Mouse (Mus musculus) heart, embryonic 15.5 days (tissue): Measurements from ENCODE around the gene Klhl26. TPM values are rescaled to one million over a fixed set of nuclear protein-coding genes. Genes with fewer than 3 reads are reported as not detected.
A peak's percentile ranks its signal among the peaks of the same experiment; 100 is the strongest.

Experiments used
- ATAC-seq: fragments of 200-750 bp; cut with Nextera tagmentation; replicated peaks from 2 replicates; pipeline ENCODE4 v1.8.0; 2017; ENCODE audit warnings: low read depth, moderate TSS enrichment; ENCODE audit not compliant: insufficient number of reproducible peaks, insufficient read depth, low FRiP score
- H3K27ac ChIP-seq: fragments of 300-500 bp; sonication (generic); 2 replicates; pipeline ENCODE4 v1.5.1; 2015; ENCODE audit warnings: mild to moderate bottlenecking, inconsistent platforms
- H3K27me3 ChIP-seq: fragments of 300-500 bp; sonication (generic); 2 replicates; pipeline ENCODE4 v1.6.1; 2015; ENCODE audit warnings: inconsistent platforms
- H3K36me3 ChIP-seq: fragments of 300-500 bp; sonication (generic); 2 replicates; pipeline ENCODE4 v1.6.1; 2015; ENCODE audit warnings: mild to moderate bottlenecking, inconsistent platforms
- H3K4me1 ChIP-seq: fragments of 300-500 bp; sonication (generic); replicated peaks from 2 replicates; pipeline ENCODE4 v1.6.1; 2015; ENCODE audit warnings: inconsistent platforms
- H3K4me2 ChIP-seq: fragments of 300-500 bp; sonication (generic); 2 replicates; pipeline ENCODE4 v1.6.1; 2015; ENCODE audit warnings: inconsistent platforms, mild to moderate bottlenecking, moderate library complexity
- H3K4me3 ChIP-seq: fragments of 300-500 bp; sonication (generic); 2 replicates; pipeline ENCODE4 v1.5.1; 2015; ENCODE audit warnings: mild to moderate bottlenecking, inconsistent platforms
- H3K9ac ChIP-seq: fragments of 300-500 bp; sonication (generic); 2 replicates; pipeline ENCODE4 v1.6.1; 2015; ENCODE audit warnings: mild to moderate bottlenecking, inconsistent platforms
- H3K9me3 ChIP-seq: fragments of 300-500 bp; sonication (generic); replicated peaks from 2 replicates; pipeline ENCODE4 v1.6.1; 2016; ENCODE audit warnings: inconsistent platforms
- WGBS: fragments of 180-500 bp; shearing (Covaris S2); methylation state at CpG from one replicate; pipeline ENCODE4 v1.1.7; 2015; ENCODE audit warnings: mixed read lengths; 5-methylcytosine and 5-hydroxymethylcytosine counted together
- polyA plus RNA-seq: library from polyadenylated mRNA; unstranded; fragments of >200 nt; fragmentation: Nextera tagmentation; extraction: Ambion mirVana; gene quantifications from 2 replicates; pipeline ENCODE4 v1.2.1, GENCODE M21; 2015

The Klhl26 gene
- polyA plus RNA-seq, 1 experiment from 2014 or later = 8.7 TPM

GRCm38 (mm10) chr8:70418954-70419353 is 57.8 kb downstream of the Klhl26 start:
- peak; percentile 48; the same call in 1 of the 2 replicates for ATAC-seq
- no peak overlapping the region for H3K9ac ChIP-seq
- H3K27me3 ChIP-seq = no peaks in the 10 kb centered on the region
- H3K4me3 ChIP-seq = no peak overlapping the region
- peak overlapping the region; percentile 53 for H3K27ac ChIP-seq
- H3K36me3 ChIP-seq = no peaks in the 10 kb centered on the region
- H3K4me1 ChIP-seq = peaks cover 50% of the 10 kb centered on the region
- no peaks in the 10 kb centered on the region for H3K9me3 ChIP-seq
- WGBS = 33% methylated on average over 14 of the region's 14 CpGs
- peak overlapping the region; percentile 1; the same call in 1 of the 2 replicates for H3K4me2 ChIP-seq

DNA sequence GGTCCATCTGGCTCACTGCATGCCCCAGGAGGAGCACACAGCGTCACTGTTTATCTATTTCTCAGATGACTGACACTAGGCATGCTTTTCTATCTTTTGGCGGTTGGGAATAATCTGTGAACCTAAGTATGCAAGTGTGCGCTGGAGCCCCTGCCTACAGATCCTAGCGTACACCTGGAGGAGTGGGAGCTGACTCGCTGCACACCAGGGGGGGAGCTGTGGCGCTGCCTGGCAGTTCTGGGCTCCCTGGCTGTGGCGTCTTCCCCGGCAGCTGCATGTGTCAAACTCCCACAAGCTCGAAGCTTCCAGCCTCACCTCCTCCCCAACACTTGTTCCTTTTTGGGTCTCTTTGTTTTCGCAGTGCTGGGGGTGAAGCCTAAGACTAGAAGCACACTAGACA is 58.9 kb downstream of the Klhl26 start:
- no peaks in the 10 kb centered on the region for H3K36me3 ChIP-seq
- no peak overlapping the region for H3K9ac ChIP-seq
- H3K27ac ChIP-seq = no peak overlapping the region
- 47% methylated on average over 10 of the region's 10 CpGs for WGBS
- H3K4me2 ChIP-seq = no peak overlapping the region
- no peaks in the 10 kb centered on the region for H3K27me3 ChIP-seq
- no peak for ATAC-seq
- no peaks in the 10 kb centered on the region for H3K9me3 ChIP-seq
- peaks cover 50% of the 10 kb centered on the region for H3K4me1 ChIP-seq
- no peak overlapping the region for H3K4me3 ChIP-seq

GRCm38 (mm10) chr8:70416941-70417340 is 59.8 kb downstream of the Klhl26 start:
- no peaks in the 10 kb centered on the region for H3K9me3 ChIP-seq
- no peak overlapping the region for H3K4me2 ChIP-seq
- ATAC-seq = no peak
- 57% methylated on average over 6 of the region's 6 CpGs for WGBS
- no peaks in the 10 kb centered on the region for H3K36me3 ChIP-seq
- H3K27me3 ChIP-seq = no peaks in the 10 kb centered on the region
- H3K27ac ChIP-seq = no peak overlapping the region
- H3K4me1 ChIP-seq = peaks cover 50% of the 10 kb centered on the region
- H3K9ac ChIP-seq = no peak overlapping the region
- no peak overlapping the region for H3K4me3 ChIP-seq

DNA sequence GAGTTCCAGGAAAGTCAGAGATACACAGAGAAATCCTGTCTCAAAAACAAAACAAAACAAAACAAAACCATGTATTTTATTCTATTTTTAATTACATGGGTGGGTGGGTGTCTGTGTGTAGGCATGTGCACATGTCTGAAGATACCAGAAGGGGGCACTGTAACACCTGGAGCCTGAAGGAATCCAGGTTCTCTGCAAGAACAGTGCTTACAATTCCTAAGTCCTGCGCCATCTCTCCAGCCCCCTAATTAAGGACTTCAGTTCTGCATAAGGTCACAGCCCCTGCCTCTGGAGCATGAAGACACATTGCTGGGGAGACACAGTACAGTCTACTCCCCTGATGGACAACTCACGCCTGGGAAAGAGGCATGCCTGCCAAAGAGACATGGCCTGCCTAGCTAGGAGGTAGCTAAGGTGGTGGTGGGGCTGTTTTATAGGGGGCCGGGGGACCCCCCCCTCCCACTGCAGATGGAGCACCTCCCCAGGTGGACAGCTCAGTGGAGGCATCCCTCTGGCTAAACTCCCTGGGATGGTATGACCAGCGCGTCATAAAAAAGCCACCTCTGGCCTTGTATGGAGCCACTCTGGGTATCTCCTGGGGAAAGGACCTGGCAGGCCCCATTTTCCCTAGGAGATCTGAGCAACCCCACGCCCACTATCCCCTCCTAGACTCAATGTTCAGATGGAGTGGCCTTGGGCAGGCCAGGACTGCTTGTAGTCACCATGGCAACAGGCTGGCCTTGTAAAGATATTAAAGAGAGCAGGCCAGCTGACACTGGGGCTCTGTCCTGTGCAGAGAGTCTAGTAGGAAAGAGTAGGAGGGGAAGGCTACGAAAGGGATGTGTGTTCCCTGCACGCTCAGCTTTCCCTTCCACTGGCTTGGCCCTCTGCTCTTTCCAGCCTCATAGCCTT is 61.0 kb downstream of the Klhl26 start:
- Histone ChIP-seq H3K27me3 (no peaks in the 10 kb centered on the region), H3K4me1 (peaks cover 47% of the 10 kb centered on the region), H3K9ac (no peak overlapping the region), H3K36me3 (no peaks in the 10 kb centered on the region), H3K9me3 (no peaks in the 10 kb centered on the region), H3K4me3 (no peak overlapping the region), H3K4me2 (no peak overlapping the region), H3K27ac (no peak overlapping the region)
- 78% methylated on average over 8 of the region's 8 CpGs for WGBS
- ATAC-seq = 0 out of 2 replicates have a peak, but pooled peaks have one; percentile 29

GRCm38 (mm10) chr8:70414310-70414946 is 62.3 kb downstream of the Klhl26 start:
- no peak for ATAC-seq
- Histone ChIP-seq H3K4me3 (no peak overlapping the region), H3K4me1 (peaks cover 40% of the 10 kb centered on the region), H3K4me2 (no peak overlapping the region), H3K9me3 (no peaks in the 10 kb centered on the region), H3K36me3 (no peaks in the 10 kb centered on the region), H3K9ac (no peak overlapping the region), H3K27ac (no peak overlapping the region), H3K27me3 (no peaks in the 10 kb centered on the region)
- 81% methylated on average over 6 of the region's 6 CpGs for WGBS

GRCm38 (mm10) chr8:70410281-70410680 is 66.5 kb downstream of the Klhl26 start:
- Histone ChIP-seq H3K4me1 (peaks cover 45% of the 10 kb centered on the region), H3K9ac (no peak overlapping the region), H3K36me3 (no peaks in the 10 kb centered on the region), H3K9me3 (no peaks in the 10 kb centered on the region), H3K27ac (no peak overlapping the region), H3K4me3 (no peak overlapping the region), H3K27me3 (no peaks in the 10 kb centered on the region), H3K4me2 (no peak overlapping the region)
- no peak for ATAC-seq
- WGBS = 86% methylated on average over 5 of the region's 5 CpGs

DNA sequence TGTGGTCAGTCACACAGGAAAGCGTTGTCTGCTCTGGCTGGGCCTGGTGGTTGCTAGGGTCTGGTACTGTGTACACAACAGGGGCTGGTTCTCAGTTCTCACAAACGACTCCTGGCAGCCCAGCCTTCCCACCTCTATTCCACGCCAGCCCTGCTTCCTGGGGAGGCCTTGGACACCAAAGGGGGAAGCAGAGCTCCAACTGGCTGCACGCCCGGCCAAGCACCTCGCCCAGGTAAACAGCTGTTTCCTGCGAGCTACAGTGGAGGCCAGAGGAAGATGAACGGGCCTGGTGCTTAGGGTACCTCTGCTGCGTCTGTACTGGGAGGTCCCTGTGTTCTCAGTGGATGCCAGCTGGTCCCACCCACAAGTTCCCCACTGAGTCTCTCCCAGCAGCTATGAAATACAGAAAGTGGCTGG is 67.3 kb downstream of the Klhl26 start:
- H3K27ac ChIP-seq = peak overlapping the region; percentile 53; the same call in 1 of the 2 replicates
- WGBS = 55% methylated on average over 9 of the region's 9 CpGs
- no peak for ATAC-seq

DNA sequence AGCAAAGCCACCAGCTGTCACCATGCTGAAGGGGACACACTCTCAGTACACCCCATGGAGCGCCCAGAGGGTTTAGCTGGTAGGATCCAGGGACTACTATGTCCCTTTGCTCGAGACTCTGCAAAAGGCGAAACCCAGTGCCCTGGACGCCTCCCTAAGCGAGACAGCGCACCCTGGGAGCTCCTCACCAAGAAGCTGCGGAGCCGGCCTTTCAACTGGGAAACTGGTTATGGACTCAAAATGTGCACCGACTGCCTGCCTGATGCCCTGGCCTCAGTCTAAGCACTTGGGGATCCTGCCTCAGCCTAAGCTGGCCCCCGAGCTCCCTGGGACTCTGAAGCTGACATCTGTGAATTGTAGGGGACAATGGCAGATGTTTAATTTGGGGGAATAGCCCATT is 67.7 kb downstream of the Klhl26 start:
- no peak for ATAC-seq
- H3K4me1 ChIP-seq = peaks cover 50% of the 10 kb centered on the region
- peak overlapping the region; percentile 53; the same call in 1 of the 2 replicates for H3K27ac ChIP-seq
- WGBS = 81% methylated on average over 10 of the region's 10 CpGs
- H3K27me3 ChIP-seq = no peaks in the 10 kb centered on the region
- peak overlapping the region; percentile 29; the same call in 1 of the 2 replicates for H3K9ac ChIP-seq
- no peaks in the 10 kb centered on the region for H3K9me3 ChIP-seq
- H3K36me3 ChIP-seq = peaks cover 4% of the 10 kb centered on the region; the same call in 1 of the 2 replicates
- H3K4me3 ChIP-seq = no peak overlapping the region
- H3K4me2 ChIP-seq = no peak overlapping the region

More for the DNA sequence above, 67.3 kb downstream of the Klhl26 start:
- Histone ChIP-seq H3K4me3 (no peak overlapping the region), H3K36me3 (peaks cover under 1% of the 10 kb centered on the region; the same call in 1 of the 2 replicates), H3K9ac (no peak overlapping the region), H3K4me2 (no peak overlapping the region), H3K9me3 (no peaks in the 10 kb centered on the region), H3K27me3 (no peaks in the 10 kb centered on the region), H3K4me1 (peaks cover 50% of the 10 kb centered on the region)

GRCm38 (mm10) chr8:70408301-70408700 is 68.5 kb downstream of the Klhl26 start:
- peak overlapping the region; percentile 29; the same call in 1 of the 2 replicates for H3K9ac ChIP-seq
- H3K4me3 ChIP-seq = no peak overlapping the region
- no peaks in the 10 kb centered on the region for H3K9me3 ChIP-seq
- peak; percentile 63; the same call in 1 of the 2 replicates for ATAC-seq
- peaks cover 50% of the 10 kb centered on the region for H3K4me1 ChIP-seq
- WGBS = 39% methylated on average over 6 of the region's 6 CpGs
- peak overlapping the region; percentile 53 for H3K27ac ChIP-seq
- peak overlapping the region; percentile 20; the same call in 1 of the 2 replicates for H3K4me2 ChIP-seq
- H3K36me3 ChIP-seq = peaks cover 4% of the 10 kb centered on the region; the same call in 1 of the 2 replicates
- no peaks in the 10 kb centered on the region for H3K27me3 ChIP-seq

GRCm38 (mm10) chr8:70406427-70407069 is 70.2 kb downstream of the Klhl26 start:
- peaks cover 50% of the 10 kb centered on the region for H3K4me1 ChIP-seq
- H3K4me2 ChIP-seq = no peak overlapping the region
- 0 out of 2 replicates have a peak overlapping the region, but pooled peaks have one; percentile 1 for H3K9ac ChIP-seq
- H3K27ac ChIP-seq = peak overlapping the region; percentile 46
- 0 out of 2 replicates have a peak, but pooled peaks have one; percentile 36 for ATAC-seq
- H3K9me3 ChIP-seq = no peaks in the 10 kb centered on the region
- H3K36me3 ChIP-seq = peaks cover 4% of the 10 kb centered on the region; the same call in 1 of the 2 replicates
- no peak overlapping the region for H3K4me3 ChIP-seq
- 64% methylated on average over 11 of the region's 11 CpGs for WGBS
- no peaks in the 10 kb centered on the region for H3K27me3 ChIP-seq

DNA sequence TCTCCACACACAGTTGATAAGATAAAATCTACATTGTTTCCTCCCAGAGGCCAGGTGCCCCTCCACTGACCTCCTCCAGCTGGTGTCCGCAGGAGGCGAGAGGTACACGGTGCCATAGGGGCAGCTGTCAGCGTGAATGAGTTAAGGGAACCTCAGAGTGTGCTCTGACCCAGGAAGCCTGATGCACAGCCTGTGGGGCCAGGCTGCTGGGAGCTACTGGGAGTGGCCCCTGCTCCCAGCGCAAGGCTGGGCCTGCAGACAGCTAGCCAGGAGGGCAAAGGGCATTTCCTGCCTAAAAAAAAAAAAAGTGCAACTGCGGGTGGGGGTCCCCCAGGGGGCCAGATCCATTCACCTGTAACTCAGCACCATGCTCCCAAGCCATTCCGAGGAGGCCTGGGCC is 71.6 kb downstream of the Klhl26 start:
- 62% methylated on average over 7 of the region's 7 CpGs for WGBS
- H3K27ac ChIP-seq = no peak overlapping the region
- H3K4me1 ChIP-seq = peaks cover 46% of the 10 kb centered on the region
- H3K4me2 ChIP-seq = no peak overlapping the region
- no peak for ATAC-seq
- H3K4me3 ChIP-seq = no peak overlapping the region
- H3K9ac ChIP-seq = no peak overlapping the region
- peaks cover 4% of the 10 kb centered on the region; the same call in 1 of the 2 replicates for H3K36me3 ChIP-seq
- no peaks in the 10 kb centered on the region for H3K27me3 ChIP-seq
- no peaks in the 10 kb centered on the region for H3K9me3 ChIP-seq
